Mouse (Mus musculus) cerebellum, postnatal 36 days (tissue): ENCODE data around the gene Zfp12.
"Not testable (repeated sequence)": the region's sequence is repeated elsewhere in the genome, so short reads cannot be mapped to it uniquely, and the experiment has no call there.

Experiments
- DNase-seq, 2 experiments: peaks; one replicate each; pipeline ENCODE4 v3.0.0; 2021 to 2022; ENCODE audit warnings: mixed read lengths in 2 of 2

Zfp12 gene

DNA sequence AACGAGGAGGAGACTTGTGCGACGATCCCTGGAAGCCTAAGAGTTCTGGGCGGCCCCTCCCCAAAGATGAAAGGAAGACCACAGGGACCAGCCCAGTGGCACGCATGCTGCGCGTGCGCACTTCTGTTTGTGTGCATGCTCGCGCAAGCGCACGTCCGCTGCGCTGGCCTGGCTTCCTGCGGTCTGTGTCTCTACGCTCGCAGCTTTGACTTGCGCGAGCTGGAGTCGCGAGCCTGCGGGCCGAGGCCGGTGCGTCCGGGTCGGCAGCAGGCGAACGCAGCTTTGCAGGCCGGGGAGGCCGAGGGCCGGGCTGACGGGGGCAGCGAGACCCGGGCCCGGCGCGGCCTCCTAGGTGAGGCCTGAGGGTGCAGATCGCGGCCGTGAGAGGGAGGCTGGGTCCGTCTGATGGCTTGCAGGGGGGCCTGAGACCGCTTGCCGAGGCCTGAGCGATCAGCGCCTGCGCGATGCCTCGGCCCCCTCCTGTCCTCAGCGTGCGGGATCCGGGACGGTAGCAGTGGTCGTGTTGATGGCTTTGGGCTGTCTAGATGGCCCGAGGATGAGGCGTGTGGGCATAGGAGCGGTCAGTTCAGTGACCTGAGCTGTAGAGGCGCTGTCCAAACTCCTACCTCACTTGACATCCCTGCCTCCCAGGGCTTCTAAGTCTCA is at the start of gene Zfp12:
Gene Zfp12 (plus strand): TSS at position 136 of the 666 bp plus-strand sequence.
- peak; percentile 95 for DNase-seq

DNA sequence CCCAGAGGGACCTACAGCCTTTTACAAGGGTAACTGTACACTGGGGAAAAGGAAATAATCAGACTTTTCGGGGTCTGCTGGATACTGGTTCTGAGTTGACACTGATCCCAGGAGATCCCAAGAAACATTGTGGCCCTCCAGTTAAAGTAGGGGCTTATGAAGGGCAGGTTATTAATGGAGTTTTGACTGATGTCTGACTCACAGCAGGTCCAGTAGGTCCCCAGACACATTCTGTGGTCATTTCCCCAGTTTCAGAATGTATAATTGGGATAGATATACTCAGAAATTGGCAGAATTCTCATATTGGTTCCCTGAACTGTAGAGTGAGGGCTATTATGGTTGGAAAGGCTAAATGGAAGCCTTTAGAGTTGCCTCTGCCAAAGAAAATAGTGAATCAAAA is 46.9 kb upstream of the Zfp12 start:
- DNase-seq, result not testable (repeated sequence)

DNA sequence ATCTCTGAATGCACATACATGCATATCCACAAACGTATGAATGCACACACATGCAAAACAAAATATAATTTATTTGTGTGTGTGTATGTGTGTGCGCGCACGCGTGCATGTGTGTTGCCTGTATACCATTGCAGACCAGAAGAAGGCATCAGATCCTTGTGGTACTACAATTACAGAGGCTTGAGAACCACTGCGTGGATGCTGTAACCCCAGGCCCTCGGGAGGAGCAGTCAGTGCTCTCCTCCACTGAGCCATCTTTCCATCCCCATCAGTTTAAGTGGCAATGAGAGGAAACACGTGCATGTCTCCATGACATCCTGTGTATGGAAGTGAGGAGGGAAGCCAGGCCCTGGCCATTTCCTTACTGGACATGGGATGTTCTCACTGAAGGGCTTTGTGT is 42.2 kb upstream of the Zfp12 start:
- DNase-seq, result no peak

DNA sequence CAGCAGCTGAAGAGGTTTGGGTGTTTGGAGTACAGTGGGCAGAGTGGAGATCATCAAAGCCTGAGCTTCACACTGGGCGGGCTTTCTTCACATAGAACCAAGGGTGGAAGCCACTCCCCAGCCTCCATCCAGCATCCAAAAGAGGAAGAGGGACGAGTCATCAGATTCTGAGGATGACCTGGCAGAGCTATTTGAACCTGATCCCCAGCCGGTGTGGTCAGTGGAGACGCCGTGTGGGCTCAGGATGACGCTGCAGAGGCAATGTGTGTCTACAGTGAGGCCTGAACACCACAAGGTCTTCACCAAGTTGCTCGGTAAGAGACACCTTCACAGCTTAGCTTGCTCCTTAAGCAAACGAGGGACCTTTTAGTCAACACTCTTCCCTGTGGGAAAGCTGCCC is 40.2 kb upstream of the Zfp12 start:
- DNase-seq, result not testable (repeated sequence)

DNA sequence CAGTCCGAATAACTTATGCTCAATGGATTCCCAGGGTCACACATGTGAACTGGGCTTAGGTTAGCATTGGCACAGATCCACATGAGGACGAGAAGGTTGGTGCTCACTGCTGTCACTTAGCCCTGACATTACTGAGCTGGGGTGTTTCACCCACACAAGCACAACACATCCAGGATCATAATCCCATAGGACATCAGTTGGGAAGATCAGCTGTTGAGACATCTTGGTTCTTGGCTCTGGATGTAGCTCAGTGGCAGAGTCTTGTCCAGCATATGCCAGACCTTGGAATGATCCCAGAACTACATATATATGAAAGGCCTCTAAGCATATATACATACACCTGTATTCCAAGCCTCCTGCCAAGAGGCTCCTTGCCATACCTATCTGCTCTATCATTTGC is 39.8 kb upstream of the Zfp12 start:
- no peak for DNase-seq

DNA sequence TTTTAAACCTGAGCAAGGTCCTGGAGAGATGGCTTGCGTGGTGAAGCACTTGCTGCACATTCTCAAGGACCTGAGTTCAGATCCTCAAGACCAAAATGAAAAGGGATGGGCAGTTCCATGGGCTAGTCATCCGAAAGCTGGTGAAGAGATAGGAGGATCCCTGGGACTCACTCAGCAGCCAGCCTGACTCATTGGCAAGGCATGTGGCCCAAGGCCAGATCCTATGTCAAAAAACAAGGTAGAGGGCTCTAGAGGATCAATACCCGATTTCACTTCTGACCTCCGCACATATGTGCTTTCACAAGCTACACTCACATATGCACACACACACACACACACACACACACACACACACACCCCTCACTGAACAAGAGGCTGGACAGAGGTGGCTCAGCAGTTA is 38.5 kb upstream of the Zfp12 start:
- no peak for DNase-seq

DNA sequence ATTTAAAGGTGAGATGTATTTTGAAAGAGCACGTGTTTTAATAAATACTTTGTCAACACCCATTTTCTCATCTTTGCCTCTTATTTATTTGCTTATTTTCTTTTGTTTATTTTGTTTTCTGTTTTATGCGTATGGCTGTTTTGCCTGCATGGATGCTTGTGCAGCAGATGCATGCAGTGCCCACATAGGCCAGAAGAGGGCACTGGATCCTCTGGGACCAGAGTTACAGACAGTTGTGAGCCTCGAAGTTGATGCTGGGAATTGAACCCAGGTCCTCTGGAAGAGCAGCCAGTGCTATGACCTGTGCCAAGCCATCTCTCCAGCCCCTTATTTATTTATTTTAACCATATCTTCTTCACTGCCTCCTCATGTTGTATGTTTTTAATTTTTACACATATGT is 29.9 kb upstream of the Zfp12 start:
- no peak for DNase-seq

DNA sequence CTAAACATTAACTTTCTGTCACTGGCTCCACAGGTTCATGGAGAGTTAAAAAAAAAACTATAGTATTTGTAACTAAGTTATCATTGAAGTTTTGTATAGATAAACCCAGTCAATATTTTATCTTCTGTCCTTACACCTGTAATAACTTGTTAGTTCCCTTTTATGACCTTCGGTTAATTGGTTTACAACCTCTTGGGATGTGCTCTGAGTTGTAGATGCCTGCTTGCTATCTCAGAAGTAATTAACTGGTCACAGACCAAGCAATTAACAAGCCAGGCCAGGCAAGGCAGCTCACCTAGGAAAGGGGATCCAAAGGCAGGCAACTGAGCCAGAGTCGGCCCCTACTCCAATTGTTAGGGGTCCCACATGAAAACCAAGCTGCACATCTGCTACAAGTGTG is 21.1 kb upstream of the Zfp12 start:
- no peak for DNase-seq

DNA sequence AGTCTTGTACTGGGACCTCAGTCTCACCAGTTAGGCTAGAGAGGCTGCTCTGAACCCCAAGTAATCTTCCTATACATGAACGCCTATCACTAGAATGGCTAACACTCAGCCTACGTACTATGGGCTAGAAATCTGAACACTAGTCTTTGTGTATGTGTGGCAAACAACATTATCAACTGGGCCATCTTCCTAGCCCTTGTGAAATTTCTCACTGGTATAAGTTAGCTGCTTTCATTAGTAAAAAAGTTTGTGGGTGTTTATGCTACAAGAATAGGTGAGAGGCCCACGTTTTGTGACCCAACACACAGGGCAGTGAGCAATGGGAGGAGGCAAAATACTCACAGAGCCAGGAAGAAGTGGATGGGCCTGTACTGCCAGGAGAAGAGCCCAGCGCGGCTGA is 14.0 kb upstream of the Zfp12 start:
- no peak for DNase-seq

DNA sequence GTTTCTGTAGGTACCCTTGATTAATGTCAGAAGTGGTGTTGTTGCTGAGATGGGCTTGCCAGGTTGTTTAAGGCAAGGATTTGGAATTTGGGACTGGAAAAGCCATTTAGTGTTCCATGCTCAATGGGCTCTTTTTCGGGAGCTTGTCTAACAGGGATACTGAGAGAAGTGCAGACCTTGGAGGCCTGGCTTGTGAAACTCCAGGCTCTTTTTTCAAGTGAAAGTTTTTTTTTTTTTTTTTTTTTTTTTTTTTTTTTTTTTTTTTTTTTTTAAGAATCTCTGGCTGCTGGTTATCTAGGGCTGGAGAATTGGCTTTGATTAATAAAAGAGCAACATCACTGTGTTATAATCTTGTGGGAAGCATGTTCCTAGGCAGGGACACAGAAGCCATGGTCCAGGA is 12.7 kb upstream of the Zfp12 start:
- DNase-seq, result no peak

DNA sequence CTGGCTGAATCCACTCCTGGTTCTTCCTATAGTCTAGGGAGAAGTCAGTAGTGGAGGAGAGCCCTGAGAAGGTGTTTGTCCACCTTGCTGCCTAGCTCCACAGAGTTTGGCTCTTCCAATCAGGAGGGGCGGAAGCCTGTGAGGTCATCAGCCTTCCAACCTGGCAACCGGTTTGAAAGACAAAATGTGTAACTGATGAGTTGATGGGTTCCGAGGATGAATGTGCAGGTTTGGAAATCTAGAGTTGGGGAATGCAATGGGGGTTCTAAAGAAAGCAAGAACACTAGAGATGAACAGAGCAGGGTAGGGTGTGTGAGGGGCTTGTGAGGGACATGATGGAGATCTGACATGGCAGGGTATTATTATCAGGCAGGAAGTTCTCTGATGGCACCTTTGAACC is 8.2 kb upstream of the Zfp12 start, which contains the start of gene Spdye4a:
Gene Spdye4a (minus strand): TSS at position 101 of the 400 bp plus-strand sequence.
- no peak for DNase-seq

DNA sequence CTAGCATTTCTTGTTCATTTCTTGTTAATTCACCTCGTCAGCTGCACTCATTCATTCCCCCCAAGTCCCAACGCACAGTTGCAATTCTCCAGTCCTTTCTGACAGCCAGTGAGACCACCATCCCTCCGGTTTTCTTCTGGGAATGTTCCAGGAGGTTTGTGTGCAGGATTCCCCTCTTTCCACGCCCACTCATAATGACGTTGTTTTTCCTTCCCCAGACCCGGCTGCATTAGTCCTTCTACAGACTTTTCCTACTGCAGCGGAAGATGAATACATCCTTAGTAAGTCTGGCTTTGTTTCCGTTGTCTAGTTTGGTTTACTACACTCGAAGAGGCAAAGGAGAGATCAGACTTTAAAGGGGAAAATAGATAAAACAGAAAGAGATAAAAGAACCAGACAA is 1.1 kb downstream of the Zfp12 start:
- DNase-seq, result no peak

DNA sequence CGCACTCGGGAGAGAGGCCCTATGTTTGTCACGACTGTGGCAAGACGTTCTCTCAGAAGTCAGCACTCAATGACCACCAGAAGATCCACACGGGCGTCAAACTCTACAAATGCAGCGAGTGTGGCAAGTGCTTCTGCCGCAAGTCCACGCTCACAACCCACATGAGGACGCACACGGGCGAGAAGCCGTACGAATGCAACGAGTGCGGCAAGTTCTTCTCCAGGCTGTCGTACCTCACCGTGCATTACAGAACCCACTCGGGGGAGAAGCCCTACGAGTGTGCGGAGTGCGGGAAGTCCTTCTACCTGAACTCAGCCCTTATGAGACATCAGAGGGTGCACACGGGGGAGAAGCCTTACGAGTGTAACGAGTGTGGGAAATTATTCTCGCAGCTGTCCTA is 10.0 kb downstream of the Zfp12 start:
- no peak for DNase-seq

DNA sequence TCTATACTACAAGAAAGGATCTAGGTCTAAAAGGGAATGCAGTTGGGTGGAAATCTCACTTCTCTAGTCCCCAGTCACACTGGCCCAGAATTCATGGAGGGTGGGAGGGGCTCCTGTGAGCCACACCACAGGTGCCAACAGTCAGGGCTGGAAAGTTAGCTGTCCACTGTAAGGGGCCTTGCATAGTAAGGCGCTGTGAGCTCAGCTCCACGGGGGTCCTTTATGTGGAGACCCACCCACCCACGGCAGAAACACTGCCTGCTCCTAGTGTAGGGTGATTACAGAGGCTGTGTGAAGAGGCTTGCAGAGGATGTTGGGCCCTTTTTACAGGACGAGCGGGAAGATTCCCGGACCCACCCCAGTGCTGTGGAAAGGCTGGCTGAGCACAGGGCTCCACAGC is 17.1 kb downstream of the Zfp12 start:
- no peak for DNase-seq

DNA sequence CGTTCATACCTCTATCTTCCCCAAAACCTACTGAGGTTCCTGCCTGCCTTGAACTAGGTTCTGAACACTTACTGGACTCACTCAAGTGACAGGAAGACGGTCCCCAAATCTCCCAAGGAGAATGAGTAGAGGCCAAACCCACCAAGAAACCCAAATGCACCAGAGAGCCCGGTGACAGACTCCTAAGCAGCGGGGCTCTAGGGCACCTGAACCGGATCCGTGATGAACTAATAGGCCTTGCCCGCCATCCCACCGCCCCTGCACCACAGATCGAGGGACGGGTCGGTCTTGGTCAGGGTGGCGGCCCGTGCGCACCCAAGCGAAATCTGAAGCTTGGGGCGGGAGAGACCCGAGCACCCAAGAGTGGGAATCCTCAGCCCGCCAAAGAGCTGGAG is 17.8 kb downstream of the Zfp12 start:
- no peak for DNase-seq

DNA sequence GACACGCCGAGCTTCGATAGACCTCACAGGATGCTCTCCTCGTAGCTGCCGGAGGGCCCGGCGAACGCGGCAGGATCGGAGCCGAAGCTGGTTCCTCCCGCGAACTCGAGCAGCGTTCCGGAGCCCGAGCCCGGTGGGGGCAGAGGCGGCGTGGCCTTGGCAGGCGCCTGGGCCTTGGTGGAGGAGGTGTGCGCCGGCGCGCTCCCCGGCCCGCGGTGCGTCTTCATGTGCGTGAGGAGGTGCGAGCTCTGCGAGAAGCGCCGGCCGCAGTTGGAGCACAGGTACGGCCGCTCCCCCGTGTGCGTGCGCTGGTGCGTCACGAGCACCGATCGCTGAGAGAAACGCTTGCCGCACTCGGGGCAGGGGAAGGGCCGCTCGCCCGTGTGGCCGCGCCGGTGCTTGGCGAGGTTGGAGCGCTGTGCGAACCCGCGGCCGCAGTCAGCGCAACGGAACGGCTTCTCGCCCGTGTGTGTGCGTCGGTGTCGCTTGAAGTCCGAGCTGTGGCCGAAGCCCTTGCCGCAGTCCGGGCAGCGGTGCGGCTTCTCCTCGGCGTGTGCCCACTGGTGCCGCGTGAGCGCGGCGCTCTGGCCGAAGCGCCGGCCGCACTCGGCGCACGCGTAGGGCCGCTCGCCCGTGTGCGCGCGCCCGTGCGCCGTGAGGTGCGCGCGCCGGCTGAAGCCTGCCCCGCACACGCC is 18.4 kb downstream of the Zfp12 start:
- peak; percentile 61 to 69 for DNase-seq

DNA sequence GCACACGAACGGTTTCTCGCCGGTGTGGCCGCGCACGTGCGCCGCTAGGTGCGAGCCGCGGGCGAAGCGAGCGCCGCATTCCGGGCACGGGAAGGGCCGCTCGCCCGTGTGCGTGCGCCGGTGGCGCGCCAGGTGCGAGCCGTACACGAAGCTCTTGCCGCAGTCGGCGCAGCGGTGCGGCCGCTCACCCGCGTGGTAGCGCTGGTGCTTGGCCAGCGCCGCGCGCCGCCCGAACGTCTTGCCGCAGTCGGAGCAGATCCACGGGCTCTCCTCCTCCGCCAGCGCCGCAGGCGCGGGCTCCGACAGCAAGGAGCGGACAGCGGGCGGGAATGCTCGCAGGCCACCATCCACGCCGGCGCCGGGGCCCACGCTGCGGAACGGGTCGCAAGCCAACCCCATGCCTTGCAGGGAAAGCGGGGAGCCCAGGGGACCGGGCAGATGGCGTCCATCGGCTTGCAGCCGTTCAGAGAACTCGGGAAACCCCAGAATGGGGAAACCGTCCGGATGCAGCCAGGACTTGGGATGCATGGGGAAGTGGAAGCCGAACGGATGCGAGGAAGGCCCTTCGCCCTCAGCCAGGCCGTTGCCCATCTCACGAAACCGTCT is 19.0 kb downstream of the Zfp12 start:
- peak in 1 of 2 experiments; percentile 67 for DNase-seq

DNA sequence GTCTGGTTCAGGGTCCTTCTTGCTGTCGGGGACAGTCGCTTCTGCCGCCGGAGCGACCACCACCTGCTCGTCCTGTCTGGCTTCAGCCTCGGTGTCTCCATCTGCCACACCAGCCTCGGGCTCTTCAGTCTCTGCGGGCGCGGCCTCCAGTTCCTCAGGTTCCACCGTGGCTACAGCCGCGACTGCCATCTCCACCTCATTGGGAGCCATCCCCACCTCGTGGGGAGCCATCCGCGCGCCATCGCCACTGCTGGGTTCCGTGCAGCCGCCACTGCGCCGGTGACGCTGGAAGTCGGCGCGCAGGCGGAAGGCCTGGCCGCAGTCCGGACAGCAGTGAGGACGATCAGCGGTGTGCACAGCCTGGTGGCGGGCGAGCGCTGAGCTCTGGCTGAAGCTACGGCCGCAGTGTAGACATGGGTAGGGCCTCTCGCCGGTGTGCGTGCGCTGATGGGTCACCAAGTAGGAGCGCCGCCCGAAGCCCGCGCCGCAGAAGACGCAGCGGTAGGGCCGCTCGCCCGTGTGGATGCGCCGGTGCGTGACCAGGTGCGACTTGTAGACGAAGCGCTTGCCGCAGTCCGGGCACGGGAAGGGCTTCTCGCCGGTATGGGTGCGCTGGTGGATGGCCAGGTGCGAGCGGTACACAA is 19.6 kb downstream of the Zfp12 start:
- peak; percentile 51 for DNase-seq

DNA sequence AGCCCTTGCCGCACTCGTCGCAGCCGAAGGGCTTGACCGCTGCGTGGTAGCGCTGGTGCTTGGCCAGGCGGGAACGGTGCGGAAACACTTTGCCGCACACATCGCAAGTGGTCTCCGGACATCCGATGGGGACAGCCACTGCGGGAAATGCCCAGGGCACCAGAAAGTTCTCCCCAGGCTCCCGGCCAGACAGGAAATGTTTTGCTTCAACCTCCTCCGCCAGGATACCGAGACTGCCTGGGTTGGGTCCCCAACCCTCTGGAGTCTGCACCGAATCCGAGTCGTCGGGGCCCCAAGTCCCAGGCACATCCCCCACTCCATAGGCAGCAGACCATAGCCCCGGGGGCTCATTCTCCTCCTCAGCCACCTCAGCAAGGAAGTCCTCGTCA is 20.2 kb downstream of the Zfp12 start:
- no peak for DNase-seq

DNA sequence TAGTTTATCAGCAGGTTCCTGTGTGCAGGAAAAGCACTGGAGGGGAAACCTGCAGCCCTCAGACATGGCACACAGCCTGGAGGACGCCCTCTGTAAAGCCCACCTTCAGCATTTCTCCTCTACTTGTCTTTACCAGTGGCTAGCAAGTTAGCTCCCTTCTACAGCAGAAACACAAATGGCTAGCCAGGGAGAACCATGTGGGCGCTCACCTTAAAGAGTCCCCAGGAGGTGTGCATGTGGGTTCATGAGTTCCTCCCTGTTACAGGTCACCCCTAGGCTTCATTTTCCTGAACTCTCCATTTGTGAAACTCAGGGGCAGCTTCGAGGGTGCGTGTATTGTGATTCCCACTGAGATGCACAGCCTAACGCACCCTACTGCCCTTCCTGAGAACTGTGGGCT is 20.8 kb downstream of the Zfp12 start:
- no peak for DNase-seq

DNA sequence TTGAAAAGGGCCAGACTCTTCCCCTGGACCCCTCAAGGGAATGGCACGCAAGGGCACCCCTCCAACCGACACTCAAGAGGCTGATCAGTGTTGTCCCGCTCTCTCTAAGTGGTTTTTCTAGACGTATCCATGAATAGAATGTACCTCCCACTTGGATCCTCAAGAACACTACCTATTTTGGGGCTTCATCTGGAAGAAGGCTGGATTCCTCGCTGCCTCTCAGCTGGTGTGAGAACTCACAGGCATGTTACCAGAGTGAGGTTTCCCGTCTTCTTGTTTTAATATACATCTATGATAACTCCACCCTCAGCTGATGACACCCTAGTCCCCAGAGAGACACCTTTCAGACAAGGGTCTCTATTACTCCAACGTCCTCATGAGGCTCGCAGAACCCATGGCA is 26.7 kb downstream of the Zfp12 start:
- DNase-seq, result no peak

DNA sequence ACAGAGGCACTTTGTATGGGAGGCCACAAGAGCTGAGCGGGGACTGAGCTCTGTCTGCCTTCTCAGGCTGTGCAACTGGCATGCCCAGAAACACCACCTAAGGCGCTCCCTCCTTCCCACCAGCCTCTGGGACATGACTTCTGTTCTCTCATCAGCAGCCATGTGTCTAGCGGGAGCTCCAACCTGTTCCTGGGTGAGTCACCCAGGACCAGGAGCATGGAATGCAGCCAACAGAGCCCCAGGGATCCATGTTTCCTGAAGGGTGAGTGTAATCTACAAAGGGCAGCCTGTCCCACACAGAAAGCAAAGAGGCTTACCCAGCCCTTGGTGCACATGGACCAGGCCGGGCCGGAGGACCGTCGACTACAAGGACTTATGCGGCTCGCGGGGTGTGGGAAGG is 29.7 kb downstream of the Zfp12 start:
- peak; percentile 35 to 40 for DNase-seq

DNA sequence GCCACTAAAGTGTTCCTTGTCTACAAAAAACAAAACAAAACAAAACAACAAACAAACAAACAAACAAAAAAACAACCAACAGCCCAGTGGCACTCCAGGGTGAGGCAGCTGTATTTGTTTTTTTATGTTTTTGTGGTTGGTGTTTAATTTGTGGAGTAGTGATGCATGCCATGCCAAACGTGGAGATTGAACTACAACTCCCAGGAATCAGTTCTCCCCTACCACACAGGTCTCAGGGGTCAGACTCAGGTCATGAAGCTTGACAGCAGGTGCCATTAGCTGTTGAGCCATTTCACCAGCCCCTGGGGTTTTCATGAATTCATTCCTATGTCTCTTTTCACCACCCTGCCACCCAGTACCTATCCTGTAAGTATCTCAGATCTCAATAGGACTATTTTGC is 30.4 kb downstream of the Zfp12 start:
- no peak for DNase-seq

DNA sequence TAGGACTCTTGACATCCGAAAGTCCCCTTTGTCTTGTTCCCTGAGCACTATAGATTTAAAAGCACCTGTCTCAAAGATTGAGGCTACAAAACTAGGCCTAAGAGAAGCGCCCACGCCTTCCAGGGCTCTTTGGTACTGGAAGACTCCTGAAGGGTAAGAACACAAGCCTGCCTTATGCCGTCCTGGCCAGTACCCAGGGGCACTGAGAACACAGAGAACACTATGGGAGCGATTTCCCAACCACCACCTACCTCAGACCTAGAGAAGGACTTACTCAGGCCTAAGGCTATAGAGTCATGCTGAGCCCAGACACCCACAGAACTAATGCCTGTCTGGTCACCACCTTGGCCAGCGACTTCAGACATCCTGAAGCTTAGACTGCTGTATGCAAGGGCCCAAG is 31.8 kb downstream of the Zfp12 start:
- DNase-seq, result no peak
